Mouse (Mus musculus): ENCODE measurements around the gene Tada3.

GRCm38 (mm10) chr6:113388960-113389359 is 11.3 kb upstream of the Tada3 start, which contains the start of gene Ttll3:
- TF ChIP-seq CTCF (IDR thresholded peaks at IDR 0.05; ENCODE audit: control insufficient read depth, insufficient read depth, low read length), result no peak
- TF ChIP-seq POLR2A (IDR thresholded peaks at IDR 0.05; ENCODE audit: borderline replicate concordance, control insufficient read depth, low read depth, low read length), result no peak
